Mouse (Mus musculus): ENCODE measurements around the gene Zmat3.
A peak's percentile ranks its signal among the peaks of the same experiment; 100 is the strongest.

Gene Zmat3

DNA sequence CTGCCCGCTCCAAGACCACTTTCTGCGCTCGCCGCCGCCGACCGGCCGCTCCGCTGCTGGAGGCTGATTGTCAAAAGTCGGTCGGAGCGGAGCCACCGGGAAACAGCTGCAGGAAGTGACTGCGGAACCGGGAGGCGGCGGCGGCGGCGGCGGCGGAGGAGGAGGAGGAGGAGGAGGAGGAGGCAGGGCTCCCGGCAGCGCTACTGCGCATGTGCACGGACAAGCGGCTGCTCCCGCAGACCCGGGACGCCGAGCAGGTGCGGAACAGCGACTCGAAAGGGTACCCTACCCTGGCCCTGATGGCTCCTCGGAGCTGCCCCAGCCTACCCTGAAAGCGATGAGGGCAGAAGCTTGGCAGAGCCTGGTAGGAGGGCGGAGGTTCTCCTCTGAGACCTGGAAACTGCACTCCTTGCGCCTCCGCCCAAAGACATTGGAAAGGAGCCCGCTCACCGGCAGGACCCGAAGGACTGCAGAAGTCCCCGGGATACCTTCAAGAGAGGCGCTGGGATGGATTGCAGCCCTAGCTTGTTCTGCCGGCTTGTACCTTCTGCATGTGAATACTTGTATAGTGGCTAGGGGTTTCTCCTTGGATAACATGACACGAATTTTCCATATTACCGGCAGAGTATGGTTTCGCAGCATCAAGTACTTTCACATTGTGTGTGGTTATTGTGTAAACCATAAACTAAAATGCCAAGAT is at the start of gene Zmat3:
Zmat3 (minus strand) TSS at position 469 of the 700 bp plus-strand sequence.
- DNase-seq (ENCODE audit: low spot score): peak; percentile 26

DNA sequence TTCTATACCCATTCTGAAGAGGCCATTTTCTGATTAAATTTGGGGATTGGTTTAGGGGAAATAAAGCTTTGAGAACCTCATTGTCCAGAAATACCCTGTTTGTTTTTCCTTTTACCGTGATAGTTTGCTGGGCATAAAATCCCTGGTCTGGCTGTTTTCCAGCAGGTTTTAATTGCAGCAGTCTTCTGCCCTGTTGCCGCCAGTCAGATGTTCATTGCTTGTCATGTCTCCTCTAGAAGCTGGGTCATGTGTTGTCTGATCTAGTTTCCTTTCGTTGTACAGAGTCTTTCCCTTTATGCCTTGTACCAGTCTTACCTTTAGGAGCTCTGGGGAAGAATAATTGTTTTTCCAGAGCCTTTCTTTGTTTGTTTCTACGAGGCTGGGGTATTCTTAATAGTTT is 48.6 kb upstream of the Zmat3 start:
- no peak for DNase-seq (ENCODE audit: low spot score)

DNA sequence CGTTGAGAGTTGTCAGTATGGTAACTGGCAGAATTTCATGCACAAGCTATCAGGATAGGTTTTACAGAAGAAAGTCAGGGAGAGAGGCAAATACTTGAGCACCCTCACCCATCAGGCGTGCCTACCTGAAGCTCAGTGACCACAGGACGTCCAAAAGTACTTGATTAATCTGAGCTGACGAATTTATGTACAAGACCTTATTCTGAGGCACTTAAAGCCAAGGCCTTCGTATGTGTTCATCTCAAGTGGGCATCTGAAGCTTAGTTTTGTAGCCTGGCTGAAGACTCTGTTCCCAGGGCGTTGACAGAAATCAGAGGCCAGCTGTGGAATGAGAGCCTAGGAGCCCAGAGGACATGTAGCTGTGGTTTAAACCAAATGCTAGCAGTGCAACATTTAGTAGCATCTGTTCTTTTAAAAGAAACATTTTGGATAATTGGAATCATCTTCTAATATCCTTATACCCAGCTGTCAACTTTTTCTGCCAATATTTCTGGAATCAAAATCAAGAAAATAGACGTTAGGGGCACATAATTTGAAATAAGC is 46.8 kb upstream of the Zmat3 start:
- DNase-seq (ENCODE audit: low spot score): no peak

DNA sequence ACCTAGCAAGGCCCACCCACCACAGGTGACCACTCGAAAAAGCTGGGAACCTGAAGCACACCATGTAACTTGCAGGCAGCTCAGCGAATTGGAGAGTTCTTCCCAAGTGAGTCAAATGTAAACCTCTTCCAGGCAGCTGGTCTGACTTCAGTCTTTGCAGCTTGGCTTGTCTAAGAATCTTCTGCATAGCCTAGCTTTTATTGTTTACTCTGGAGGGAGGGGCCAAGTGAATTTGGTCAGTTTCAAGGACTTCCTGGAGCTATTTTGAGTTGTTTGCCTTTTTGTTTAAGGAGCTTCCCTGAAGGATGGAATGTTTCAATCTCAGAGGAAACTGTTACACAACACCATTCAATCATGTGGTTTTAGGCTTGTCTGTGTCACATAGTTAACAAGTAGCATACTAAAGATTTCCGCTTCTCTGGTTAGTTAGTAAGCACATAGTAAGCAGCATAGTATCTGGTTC is 43.0 kb upstream of the Zmat3 start:
- DNase-seq (ENCODE audit: low spot score): no peak

DNA sequence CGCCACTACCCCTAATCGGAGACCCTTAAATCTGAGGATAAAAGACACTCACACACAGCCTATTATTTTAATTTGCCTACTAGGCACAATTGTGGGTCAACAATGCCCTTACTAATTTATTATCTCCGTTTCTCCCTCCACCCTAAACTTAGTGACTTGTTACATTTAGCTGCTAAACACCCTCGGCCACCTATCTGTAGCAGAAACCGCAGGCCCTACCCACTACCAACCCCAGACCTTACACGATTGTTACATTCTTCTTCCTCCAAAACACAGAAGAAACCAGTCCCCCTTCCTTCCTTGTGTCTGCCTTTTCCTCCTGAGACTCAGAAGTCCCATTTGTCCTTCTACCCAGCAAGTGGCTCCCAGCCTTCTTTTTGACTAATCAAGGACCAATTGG is 41.0 kb upstream of the Zmat3 start:
- no peak for DNase-seq (ENCODE audit: low spot score)

DNA sequence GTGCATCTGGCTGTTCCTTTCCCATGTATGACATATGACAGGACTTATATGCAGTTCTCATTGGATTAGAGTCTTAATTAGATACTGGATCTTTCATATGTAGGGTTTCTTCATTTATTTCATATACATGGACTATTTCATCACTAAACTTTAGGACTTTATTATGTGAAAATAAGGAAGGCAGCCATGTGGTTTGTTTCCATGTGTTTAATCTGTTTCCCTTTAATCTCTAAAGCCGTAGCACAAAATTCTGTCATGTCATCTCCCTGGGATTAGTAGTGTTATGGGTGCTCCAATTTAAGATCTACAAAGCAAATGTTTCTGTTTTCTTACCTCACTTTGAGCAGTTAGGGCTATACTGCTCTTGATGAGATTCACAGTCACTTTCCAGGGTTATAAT is 39.9 kb upstream of the Zmat3 start:
- no peak for DNase-seq (ENCODE audit: low spot score)

DNA sequence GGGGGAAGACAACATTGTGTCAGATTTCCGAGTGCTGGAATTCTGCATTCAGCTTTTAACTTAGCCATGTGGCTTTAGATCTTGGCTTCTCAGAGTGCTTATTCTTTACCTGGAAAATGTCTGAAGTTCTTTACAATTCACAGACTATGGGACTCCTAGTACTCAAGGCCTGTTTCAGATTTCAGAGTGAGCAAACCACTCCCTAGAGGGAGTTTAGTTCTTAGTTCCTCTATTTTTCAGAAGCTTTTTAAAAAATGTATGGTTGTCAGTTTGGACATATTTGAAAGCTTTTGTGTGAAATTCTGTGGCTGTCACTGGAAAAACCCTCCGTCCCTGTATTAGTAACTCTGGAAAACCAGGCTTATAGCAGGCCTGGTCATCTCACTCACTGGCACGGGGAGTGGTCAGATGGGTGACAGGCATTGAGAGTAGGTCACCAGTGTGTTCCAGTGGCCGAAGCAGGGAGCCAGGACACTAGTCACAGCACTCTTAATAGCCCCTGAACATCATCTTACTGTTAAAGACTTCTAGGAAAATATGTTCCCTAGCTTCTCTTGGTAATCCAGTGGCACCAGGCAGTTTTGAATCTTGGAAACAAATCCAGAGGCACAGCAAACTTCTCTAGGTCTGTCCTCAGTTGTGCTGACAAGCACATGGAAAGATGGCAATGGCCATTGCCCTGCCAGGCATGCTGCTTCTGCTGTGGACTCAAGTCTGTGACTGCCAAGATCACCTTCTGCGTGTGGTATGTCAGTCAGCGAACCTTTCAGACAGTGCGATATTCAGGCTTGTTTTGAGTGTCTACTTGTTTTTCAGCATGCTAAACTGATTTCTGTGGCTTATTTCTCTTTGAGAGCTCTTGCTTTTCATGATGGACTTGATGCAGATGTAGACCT is 37.4 kb upstream of the Zmat3 start:
- DNase-seq (ENCODE audit: low spot score): no peak

DNA sequence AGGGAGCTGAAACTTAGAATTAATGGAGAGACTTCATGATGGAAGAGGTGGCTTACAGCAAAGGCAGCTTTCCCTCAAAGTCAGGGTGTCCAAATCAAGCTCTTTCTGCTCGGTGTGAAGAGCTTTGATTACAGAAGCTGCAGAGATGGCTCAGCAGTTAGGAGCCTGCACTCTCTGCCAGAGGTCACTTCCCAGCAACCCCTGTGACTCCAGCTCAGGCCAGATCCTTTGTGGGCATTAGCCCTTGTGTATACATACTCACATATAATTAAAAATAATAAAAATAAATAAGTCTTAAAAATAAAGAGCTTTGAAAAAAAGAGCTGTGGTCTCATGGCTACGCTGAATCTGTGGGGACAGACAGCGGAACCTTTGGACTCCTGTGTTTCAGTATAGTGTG is 35.8 kb upstream of the Zmat3 start:
- DNase-seq (ENCODE audit: low spot score): no peak

DNA sequence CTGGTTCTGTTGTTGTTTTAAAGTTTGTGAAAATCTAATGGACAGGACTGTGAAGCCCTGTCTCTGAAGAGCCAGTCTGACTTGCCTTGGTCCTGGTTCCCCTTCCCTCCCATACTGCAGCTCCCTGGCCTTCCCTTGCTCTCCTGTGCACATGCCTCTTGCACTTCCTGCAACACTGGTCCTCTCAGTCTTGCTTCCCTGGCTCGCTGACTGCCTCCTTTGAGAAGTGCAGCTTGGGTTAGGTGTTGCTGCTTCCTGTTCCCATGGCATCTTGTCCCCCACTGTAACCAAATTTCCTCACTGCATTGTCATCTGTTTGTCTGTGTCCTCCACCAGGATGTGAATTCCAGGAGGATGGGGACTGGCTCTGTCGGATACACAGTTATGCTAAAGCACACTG is 34.1 kb upstream of the Zmat3 start:
- no peak for DNase-seq (ENCODE audit: low spot score)

DNA sequence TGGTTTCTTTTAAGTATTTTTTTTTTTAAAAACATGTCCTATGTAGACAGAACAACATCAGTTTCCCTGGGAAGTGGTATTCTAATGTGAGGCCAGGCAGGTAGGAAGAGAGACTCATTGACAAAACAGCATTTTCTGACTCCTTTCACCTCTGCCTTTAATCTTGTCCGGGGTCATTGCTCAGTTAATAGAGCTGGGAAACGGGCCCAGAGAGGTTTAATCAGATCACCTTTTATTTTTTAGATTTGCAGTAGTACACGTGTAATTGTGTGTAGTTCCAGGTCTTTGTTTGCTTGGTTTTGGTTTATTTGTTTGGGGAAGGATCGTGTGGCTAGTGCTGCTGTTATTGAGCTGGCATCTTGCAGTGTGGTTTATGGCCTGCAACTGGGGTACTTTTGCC is 33.6 kb upstream of the Zmat3 start:
- no peak for DNase-seq (ENCODE audit: low spot score)

DNA sequence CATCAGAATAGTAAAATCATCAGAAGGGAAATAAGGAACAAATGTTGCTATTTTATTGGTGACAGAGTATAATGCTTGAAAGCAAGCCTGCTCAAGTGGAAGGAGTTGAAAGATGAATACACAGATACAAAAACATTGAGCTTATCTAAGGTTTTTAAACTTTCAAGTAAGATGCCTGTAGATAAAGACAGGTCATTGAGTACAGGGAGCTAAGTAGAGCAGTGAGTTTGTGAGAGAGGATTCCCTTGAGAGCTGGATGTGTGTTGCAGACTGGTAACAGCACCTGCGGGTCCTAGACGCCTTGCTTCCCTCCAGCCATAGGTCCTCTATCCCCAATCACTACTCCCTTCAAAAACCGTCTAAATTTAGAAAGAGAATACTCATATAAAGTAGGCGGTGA is 32.8 kb upstream of the Zmat3 start:
- no peak for DNase-seq (ENCODE audit: low spot score)

DNA sequence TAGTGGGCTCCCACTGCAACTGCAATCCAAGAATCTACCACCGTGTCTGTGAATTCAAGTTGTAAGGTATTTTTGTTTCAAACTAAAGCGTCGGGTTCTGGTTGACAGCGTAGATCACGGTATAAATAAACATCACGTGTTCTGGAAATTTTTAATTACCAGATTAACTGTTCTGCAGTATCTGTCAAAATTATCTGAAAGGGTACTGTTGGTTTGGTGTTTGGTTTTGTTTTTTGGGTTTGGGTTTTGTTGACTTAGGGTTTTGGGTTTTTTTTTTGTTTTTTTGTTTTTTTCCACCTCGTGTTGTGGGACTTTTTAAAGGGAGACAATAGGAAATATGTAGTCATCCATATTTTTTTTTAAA is 32.3 kb upstream of the Zmat3 start:
- DNase-seq (ENCODE audit: low spot score): no peak

DNA sequence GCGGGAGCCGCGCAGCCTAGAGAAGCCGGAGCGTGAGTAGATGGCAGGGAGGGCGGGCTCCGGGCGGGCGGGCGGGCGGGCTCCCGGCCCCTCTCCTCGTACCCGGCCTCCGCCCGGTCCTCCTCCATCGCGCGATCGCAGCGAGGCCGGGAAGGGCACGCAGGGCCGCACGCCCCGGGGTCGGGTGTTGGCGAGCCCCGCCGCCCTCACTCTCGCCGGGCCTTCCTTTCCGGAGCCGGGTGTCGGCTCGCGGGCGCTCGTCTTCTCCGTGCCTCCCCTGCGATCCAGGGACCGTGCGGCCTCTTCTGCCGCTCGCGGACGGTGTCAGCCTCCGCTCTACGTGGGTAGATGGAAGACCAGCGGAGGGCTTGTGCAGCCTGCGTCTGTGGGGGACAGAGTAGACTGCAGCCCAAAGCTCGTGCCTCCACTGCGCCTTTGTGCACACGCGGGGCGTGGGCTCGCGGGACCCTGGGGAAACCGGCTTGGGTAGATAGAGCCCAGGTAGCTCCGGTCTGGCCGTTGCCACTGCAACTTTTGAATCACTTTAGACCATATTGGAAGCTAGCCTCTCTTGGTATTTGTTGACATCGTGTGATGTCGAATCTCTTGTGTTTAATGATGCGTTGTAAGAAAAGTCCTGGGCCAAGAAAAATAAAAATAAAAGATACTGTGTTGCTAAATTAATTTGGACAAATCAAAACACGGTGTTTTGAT is 31.8 kb upstream of the Zmat3 start, which contains the start of gene Pik3ca:
Pik3ca (plus strand) TSS at position 211 of the 714 bp plus-strand sequence.
- no peak for DNase-seq (ENCODE audit: low spot score)

DNA sequence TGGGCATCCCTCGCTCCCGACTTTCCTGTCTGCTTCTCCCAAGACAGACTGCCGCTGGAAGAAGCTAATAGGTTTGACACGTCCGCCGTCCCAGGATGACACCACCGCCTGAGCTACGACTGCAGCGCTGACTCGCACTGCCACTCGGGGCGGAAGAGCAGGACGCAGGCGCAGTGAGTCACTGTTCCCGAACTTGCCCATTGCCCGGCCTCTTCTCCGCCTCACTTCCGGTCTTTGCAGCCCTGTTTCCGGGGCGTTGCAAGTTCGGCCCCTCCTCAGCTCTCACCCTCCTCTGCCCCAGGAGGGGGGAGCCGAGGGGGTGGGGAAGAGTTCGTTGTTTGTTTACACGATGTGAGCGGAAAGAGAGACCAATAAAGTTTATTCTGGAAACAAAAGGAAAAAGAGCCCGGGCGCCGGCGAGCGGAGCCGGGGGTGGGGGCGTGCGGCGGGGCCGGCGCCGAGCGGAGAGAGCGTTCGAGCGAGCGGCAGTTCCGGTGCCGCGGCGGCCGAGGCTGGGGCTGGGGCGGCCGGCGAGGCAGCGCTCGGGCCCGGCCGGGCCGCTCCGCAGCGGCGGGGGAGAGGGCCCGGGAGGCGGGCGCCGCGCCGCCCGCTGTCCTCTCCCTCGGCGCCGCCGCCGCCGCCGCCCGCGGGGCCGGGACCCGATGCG is 31.1 kb upstream of the Zmat3 start:
- peak; percentile 83 for DNase-seq (ENCODE audit: low spot score)

DNA sequence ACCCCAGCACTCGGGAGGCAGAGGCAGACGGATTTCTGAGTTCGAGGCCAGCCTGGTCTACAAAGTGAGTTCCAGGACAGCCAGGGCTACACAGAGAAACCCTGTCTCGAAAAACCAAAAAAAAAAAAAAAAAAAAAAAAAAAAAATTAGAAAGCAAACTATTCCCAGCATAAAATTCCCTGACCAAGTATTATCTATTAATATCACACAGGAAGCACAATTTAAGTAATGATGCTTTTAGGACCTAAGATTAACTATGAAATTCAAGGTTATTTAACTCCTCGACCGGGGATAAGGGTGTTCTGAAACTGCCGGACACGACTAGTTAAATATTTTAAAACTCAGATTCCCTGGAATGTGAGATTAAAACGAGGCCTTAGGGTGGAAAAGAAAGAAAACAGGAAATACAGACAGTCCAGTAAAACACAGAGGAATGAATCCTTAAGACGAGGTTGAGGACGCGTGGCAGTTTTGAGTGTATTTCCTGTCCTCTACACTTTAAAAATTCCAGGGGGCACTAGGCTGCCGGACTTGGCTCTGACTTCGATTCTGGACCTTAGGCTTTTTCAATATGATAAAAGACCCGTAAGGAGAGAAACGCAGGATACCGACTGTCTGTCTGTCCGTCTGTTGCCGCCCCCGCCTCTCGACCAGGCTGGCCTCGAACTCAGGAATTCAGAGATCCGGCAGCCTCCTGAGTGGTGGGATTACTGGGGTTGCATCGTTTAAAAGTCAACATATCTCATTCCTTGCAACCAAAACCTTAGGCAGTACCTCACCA is 30.1 kb upstream of the Zmat3 start:
- no peak for DNase-seq (ENCODE audit: low spot score)

DNA sequence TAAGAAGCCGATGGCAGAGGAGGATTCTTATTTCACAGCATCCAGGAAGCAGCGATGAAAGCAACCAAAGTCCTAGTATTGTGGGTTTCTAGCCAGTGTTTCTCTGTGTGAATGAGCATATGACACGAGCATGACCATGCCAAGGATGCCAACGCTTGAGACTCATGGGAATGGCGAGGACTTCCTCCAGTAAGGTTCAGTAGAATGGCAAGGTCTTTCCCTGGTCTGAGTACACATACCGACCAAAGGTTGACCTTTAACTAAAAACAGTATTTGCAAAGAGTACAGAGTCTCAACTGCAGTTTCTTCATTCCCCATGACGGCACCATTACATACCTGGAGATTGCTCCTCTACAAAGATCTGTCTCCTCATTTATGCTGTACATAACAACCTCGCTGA is 28.2 kb upstream of the Zmat3 start:
- DNase-seq (ENCODE audit: low spot score): no peak

DNA sequence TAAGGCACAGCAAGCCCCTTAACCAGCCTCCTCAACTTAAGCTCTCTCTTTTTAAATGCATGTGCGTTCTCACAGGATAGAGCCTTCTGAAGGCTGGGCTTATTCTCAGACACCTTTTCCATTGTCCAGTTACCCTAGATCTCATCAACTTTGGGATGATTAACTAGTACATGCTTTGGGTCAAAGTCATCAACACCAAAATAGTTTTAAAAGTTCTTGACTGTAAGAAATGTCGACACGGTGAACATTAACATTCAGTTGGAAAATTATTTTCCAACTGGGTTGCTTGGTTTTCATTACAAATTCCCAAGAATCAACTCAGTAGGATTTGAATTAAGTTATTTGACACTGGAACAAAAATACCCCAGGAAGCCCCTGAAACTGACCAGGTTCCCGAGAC is 27.0 kb upstream of the Zmat3 start:
- no peak for DNase-seq (ENCODE audit: low spot score)

DNA sequence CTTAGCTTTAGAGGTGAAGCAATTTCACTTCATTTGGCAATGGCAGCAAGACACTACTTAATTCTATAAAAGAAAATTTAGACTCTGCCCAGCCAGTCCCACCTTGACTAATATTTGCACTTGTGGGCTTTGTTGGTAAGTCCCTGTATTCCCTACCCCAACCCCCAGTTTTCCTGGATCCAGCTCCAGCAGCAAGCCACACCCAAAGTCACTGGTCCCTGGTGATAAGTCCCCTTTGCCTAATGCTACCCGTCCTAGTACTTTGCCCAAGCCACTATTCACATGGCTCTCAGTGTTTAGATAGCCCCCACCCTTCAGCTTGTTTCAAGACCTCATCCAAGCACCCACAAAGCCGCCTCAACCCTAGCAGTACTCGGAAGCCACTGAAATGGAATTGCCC is 15.7 kb upstream of the Zmat3 start:
- DNase-seq (ENCODE audit: low spot score): no peak

DNA sequence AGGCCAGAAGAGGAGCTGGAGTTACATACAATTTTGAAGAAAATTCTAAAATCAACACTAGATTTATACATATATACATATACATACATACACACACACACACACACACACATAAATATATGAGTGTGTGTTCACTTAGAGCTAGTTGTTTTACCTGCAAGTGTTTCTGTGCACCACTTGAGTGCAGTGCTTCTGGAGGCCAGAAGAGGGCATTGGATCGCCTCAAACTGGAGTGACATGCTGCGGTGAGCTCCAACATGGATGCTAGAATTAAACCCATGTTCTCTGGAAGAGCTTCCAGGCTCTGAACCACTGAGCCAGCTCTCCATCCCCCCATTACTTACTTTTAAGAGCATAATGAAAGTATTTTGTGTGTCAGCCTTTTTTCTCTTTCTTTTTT is 14.1 kb upstream of the Zmat3 start:
- DNase-seq (ENCODE audit: low spot score): no peak

DNA sequence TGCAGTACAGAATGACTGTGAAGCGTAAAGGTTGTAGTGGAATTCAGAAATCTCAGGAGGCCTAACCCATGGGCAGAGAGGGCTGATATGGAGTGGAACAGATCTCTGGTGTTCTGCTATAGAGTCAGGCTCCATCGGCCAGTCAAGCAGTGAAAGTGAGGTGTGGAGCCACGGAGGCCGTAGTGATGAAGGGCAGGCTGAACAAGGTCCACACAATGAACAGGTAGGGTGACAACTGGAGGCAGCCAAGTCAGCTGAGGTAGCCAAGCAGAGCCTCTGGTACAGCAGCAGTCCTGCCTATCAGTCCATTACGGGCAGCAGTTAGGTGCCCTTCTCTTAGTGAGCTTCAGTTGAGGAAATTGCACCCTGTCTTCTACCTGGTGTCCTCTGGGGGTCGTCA is 7.4 kb upstream of the Zmat3 start:
- DNase-seq (ENCODE audit: low spot score): no peak

DNA sequence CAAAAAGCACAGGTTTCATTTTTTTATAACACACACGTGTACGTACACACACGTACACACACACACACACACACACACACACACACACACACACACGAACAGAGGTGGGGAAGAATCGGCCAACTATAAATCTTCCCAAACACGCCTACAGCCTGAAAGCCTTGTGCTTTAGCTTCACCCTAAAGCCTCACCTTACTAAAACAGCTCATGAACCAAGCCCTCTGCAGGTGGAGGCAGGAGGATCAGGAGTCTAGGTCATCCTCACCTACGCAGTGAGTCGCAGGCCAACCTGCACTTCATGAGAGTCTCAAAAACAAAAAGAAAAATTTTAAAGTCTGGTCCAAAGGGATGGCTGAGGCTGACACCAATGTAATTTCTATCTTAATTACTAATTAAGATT is 6.7 kb upstream of the Zmat3 start:
- DNase-seq (ENCODE audit: low spot score): no peak
